Mouse (Mus musculus) inflammation-experienced regulatory T-cells, adult 16 weeks (primary cell): ENCODE results near the gene Apol9b. TPM values are rescaled to one million over a fixed set of nuclear protein-coding genes. Genes with fewer than 3 reads are reported as not detected.

Source experiments
- polyA plus RNA-seq: library from polyadenylated mRNA; unstranded; fragments of 100-300 nt; shearing (Covaris generic); gene quantifications from one replicate; pipeline ENCODE4 v1.2.1, GENCODE M21; 2017

The Apol9b gene
- polyA plus RNA-seq: 23.4 TPM

GRCm38 (mm10) chr15:77728739-77729138, at the start of gene Apol9b:
Gene Apol9b (plus strand): TSS chr15:77729039.

GRCm38 (mm10) chr15:77698656-77699055, 30.2 kb upstream of the Apol9b start, which contains the start of gene Apol7e:
Gene Apol7e (plus strand): TSS chr15:77698857.

GRCm38 (mm10) chr15:77756848-77757247, 28.0 kb downstream of the Apol9b start, which contains the start of gene Apol8:
Gene Apol8 (minus strand): TSS chr15:77757003.

Other genes with a start within 250 kb of the Apol9b start
- gene Apol11a, start 220.8 kb upstream of the Apol9b start, polyA plus RNA-seq: not detected
- 0.43 TPM for gene Apol7c, start 195.7 kb upstream of the Apol9b start, polyA plus RNA-seq
- not detected for gene 1700025B11Rik, start 167.1 kb upstream of the Apol9b start, polyA plus RNA-seq
- 7.4 TPM for gene Apol10b, start 132.9 kb upstream of the Apol9b start, polyA plus RNA-seq
- gene Gm36245, start 129.8 kb upstream of the Apol9b start, polyA plus RNA-seq: not detected
- 2.6 TPM for gene Apol11b, start 85.8 kb upstream of the Apol9b start, polyA plus RNA-seq
- 81.3 TPM for gene Apol7e, start 30.2 kb upstream of the Apol9b start, polyA plus RNA-seq
- gene Apol8, start 28.0 kb downstream of the Apol9b start, polyA plus RNA-seq: 0.11 TPM
- 393 TPM for gene Myh9, start 113.1 kb downstream of the Apol9b start, polyA plus RNA-seq
- 234 TPM for gene Txn2, start 200.0 kb downstream of the Apol9b start, polyA plus RNA-seq
- gene Foxred2, start 227.7 kb downstream of the Apol9b start, polyA plus RNA-seq: 7.4 TPM
- gene Eif3d, start 241.8 kb downstream of the Apol9b start, polyA plus RNA-seq: 207 TPM